Mouse (Mus musculus): ENCODE measurements around the gene Adam1a.

GRCm38 (mm10) chr5:121526961-121527360, 18.3 kb downstream of the Adam1a start:
- no peak for TF ChIP-seq CTCF (IDR thresholded peaks at IDR 0.05; ENCODE audit: insufficient read depth, low read depth, low read length)
- no peak for TF ChIP-seq POLR2A (IDR thresholded peaks at IDR 0.05; ENCODE audit: insufficient read depth, low read depth, low read length)
